Mouse (Mus musculus) E14TG2a.4 (cell line): ENCODE measurements around the gene Fam160b1.

Experiments used
- CTCF ChIP-seq: conservative IDR thresholded peaks from 2 replicates; pipeline ENCODE4 v1.5.1; 2014; ENCODE audit warnings: low read length
- NANOG ChIP-seq: IDR thresholded peaks from 2 replicates; pipeline ENCODE4 v1.6.1; 2014; ENCODE audit warnings: borderline replicate concordance, low read length, mixed read lengths
- POU5F1 ChIP-seq: IDR thresholded peaks from 2 replicates; pipeline ENCODE4 v1.6.1; 2014; ENCODE audit warnings: low read length, borderline replicate concordance

GRCm38 (mm10) chr19:57313891-57314345 is 46.6 kb upstream of the Fam160b1 start:
- no peak for TF ChIP-seq CTCF
- TF ChIP-seq NANOG, result no peak
- TF ChIP-seq POU5F1, result no peak
